Mouse (Mus musculus): ENCODE measurements around the gene Slc35a2.
A peak's percentile ranks its signal among the peaks of the same experiment; 100 is the strongest.
"Not testable (repeated sequence)": the region's sequence is repeated elsewhere in the genome, so short reads cannot be mapped to it uniquely, and the experiment has no call there.

Gene Slc35a2

DNA sequence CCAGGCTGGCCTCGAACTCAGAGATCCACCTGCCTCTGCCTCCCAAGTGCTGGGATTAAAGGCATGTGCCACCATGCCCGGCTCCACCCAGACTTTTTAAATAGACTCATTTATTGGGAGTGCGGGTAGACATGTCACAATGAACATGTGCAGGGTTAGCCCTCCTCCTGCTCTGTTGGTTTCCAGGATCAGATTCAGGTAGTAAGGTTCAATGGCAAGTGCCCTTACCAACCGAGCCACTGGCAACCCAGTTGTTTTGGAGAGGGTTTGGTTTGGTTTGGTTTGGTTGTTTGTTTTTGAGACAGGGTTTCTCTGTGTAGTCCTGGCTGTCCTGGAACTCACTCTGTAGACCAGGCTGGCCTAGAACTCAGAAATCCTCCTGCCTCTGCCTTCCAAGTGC is 25.4 kb downstream of the Slc35a2 start, which contains the start of gene Gm10490:
Gm10490 (plus strand) TSS at position 301 of the 400 bp plus-strand sequence.
- DNase-seq: not testable (repeated sequence)

- DNase-seq: no peak
Measured at GRCm38 (mm10) chrX:7910473-7910872, 26.6 kb downstream of the Slc35a2 start.

GRCm38 (mm10) chrX:7915669-7916068 is 31.8 kb downstream of the Slc35a2 start:
- not testable (repeated sequence) for DNase-seq

DNA sequence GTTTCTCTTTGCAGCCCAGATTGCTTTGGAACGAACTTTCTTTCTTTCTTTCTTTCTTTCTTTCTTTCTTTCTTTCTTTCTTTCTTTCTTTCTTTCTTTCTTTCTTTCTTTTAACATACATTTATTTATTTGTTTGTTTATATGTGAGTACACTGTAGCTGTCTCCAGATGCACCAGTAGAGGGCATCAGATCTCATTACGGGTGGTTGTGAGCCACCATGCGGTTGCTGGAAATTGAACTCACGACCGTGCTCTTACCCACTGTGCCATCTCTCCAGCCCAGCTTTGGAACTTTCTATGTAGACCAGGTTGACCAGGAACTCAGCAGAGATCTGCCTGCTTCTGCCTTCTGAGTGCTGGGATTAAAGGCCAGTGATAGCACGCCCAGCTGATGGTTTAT is 34.1 kb downstream of the Slc35a2 start:
- not testable (repeated sequence) for DNase-seq

DNA sequence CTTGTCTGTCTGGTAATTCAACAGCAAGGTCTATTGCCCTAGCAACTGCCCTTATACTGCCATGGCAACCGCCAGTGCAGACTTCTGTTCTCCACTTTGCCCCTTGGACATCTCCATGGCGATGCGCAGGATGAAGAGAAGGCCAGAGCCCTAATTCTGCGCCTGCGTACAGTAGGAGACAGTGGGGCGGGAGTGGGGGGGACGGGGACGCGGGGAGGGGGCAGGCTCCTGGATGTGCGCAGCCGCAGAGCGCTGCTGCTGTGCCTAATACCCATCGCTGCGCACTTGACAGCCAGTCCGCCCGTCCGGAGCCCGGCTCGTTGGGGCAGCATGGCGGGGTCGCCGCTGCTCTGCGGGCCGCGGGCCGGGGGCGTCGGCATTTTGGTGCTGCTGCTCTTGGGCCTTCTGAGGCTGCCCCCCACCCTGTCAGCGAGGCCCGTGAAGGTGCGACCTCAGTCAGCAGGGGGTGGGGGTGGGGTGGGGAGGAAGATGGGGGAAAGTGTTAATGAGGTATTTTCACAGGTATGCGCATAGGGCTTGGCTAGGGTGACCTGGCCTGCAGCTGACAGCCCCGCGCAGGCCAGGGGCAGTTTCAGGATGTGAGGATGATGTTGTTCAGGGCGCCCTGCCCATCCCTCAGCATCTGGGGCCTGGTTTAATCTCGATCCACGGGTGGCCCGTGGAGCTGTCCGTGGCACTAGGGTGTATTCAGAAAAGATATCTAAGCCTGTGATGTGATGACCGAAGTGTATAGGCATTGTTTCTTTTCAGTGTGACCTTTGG is 36.0 kb downstream of the Slc35a2 start, which contains the start of gene Pcsk1n:
Pcsk1n (plus strand) TSS at position 222 of the 783 bp plus-strand sequence.
- peak; percentile 51 for DNase-seq

GRCm38 (mm10) chrX:7922032-7922431 is 38.2 kb downstream of the Slc35a2 start:
- DNase-seq: no peak

GRCm38 (mm10) chrX:7926266-7926665 is 42.4 kb downstream of the Slc35a2 start:
- DNase-seq: no peak

DNA sequence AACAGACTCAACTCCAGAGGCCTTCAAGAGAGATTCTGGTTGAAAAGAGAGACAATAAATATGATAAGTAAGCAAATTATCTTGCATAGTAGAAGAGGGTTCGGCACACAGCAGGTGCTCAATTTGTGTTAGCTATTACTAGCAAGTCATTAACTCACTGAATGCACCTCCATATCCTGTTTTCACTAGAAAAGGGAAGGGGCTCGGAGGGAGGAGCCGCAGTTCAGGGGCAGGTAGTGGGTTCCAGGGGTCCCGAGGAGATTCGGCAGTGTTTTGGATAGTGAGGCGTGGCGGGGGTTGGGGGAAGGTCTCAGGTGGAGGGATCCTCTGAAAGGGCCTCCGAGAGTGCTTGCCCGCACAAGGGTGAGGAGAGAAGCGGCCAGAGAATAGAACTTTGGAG is 43.3 kb downstream of the Slc35a2 start:
- no peak for DNase-seq

DNA sequence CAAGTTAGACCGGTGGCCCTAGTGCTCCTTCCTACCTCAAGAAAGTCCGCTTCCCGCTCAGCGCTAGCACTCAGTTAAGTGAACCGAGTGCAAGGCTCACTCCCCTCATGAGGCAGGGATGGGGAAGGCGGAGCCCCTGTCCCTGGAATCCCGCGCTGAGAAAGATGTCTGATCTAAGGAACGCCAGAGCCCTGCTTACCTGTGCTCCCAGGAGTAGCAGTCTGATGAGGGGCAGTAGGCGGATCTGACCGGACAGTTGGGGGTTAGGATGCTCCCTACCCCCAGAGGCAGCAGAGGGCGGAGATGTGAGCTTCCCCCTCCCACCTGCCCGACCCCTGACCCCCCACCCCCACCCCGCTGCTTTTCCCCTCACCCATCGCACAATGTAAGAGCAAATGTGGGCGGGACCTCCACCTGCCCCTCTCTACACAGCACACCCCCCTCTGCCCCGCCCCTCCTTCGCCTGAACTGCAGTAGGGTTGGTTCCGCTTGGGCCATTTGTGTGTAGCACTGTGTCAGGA is 44.5 kb downstream of the Slc35a2 start, which contains the start of gene Eras:
Eras (minus strand) TSS at position 338 of the 521 bp plus-strand sequence.
- no peak for DNase-seq

- DNase-seq: no peak
Measured at GRCm38 (mm10) chrX:7936874-7937273, 53.0 kb downstream of the Slc35a2 start.

DNA sequence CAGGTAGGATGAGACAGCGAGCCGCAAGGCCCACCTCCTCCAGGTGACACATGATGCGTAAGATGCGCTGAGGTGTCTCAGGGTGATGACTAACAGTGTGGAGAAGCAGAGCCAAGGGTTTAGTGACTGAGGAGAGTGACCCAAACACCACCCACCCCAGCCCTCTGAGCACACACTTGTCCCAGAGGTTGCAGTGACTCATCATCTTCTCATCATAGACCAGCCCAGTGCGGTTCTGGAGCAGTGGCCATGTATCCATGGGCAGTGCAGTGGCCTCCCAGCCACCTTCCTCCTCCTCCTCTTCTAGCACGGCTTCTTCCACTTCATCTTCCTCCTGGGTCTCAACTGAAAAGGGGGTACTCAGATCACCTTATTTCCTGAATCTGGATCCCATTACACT is 53.8 kb downstream of the Slc35a2 start:
- no peak for DNase-seq

All from layer of hippocampus, adult 9-11 months (tissue).